Mouse (Mus musculus) hindbrain, embryonic 16.5 days (tissue): Measurements from ENCODE around the gene Gm9639. TPM values are rescaled to one million over a fixed set of nuclear protein-coding genes. Genes with fewer than 3 reads are reported as not detected.

Experiments
- polyA plus RNA-seq: library from polyadenylated mRNA; unstranded; fragments of >200 nt; fragmentation: Nextera tagmentation; extraction: Ambion mirVana; gene quantifications from 2 replicates; pipeline ENCODE4 v1.2.1, GENCODE M21; 2015

Gm9639 gene
- polyA plus RNA-seq, 1 experiment from 2014 or later, result not detected

Other genes starting within 250 kb of the Gm9639 start
- 84.4 and 88.3 TPM in 2 replicates for gene Pttg1ip, start 213.4 kb downstream of the Gm9639 start, polyA plus RNA-seq
- gene Sumo3, start 189.0 kb downstream of the Gm9639 start, polyA plus RNA-seq, result 303 and 334 TPM in 2 replicates
- gene Gm49325, start 188.9 kb downstream of the Gm9639 start, polyA plus RNA-seq, result not detected in 2 replicates
- 85.0 and 91.0 TPM in 2 replicates for gene Ube2g2, start 172.8 kb downstream of the Gm9639 start, polyA plus RNA-seq
- gene Tspear, start 108.5 kb downstream of the Gm9639 start, polyA plus RNA-seq, result 1.3 and 1.6 TPM in 2 replicates
- gene Gm19402, start 104.3 kb downstream of the Gm9639 start, polyA plus RNA-seq, result not detected in 2 replicates
- gene Gm9508, start 97.8 kb downstream of the Gm9639 start, polyA plus RNA-seq, result not detected in 2 replicates
- gene Gm10272, start 88.5 kb downstream of the Gm9639 start, polyA plus RNA-seq, result not detected in 2 replicates
- gene Gm10024, start 83.6 kb downstream of the Gm9639 start, polyA plus RNA-seq, result not detected in 2 replicates
- gene Gm10142, start 79.3 kb downstream of the Gm9639 start, polyA plus RNA-seq, result not detected in 2 replicates
- not detected in 2 replicates for gene Krtap12-1, start 74.5 kb downstream of the Gm9639 start, polyA plus RNA-seq
- gene Gm10100, start 68.6 kb downstream of the Gm9639 start, polyA plus RNA-seq, result not detected in 2 replicates
- gene Gm18596, start 52.4 kb downstream of the Gm9639 start, polyA plus RNA-seq, result not detected in 2 replicates
- gene Gm9736, start 43.7 kb downstream of the Gm9639 start, polyA plus RNA-seq, result not detected in 2 replicates
- not detected in 2 replicates for gene Gm3233, start 35.4 kb downstream of the Gm9639 start, polyA plus RNA-seq
- not detected in 2 replicates for gene Gm3238, start 23.8 kb downstream of the Gm9639 start, polyA plus RNA-seq
- not detected in 2 replicates for gene Gm7138, start 18.1 kb downstream of the Gm9639 start, polyA plus RNA-seq
- not detected in 2 replicates for gene Gm3250, start 12.5 kb downstream of the Gm9639 start, polyA plus RNA-seq
- not detected in 2 replicates for gene Gm7137, start 6.9 kb downstream of the Gm9639 start, polyA plus RNA-seq
- not detected in 2 replicates for gene Gm19668, start 4.1 kb upstream of the Gm9639 start, polyA plus RNA-seq
- gene Gm9507, start 16.8 kb upstream of the Gm9639 start, polyA plus RNA-seq, result not detected in 2 replicates
- not detected in 2 replicates for gene Gm2696, start 19.6 kb upstream of the Gm9639 start, polyA plus RNA-seq
- not detected in 2 replicates for gene Krtap10-4, start 32.0 kb upstream of the Gm9639 start, polyA plus RNA-seq
- gene Krtap10-10, start 40.9 kb upstream of the Gm9639 start, polyA plus RNA-seq, result not detected in 2 replicates
- gene Gm36176, start 51.7 kb upstream of the Gm9639 start, polyA plus RNA-seq, result not detected in 2 replicates
- not detected in 2 replicates for gene Gm10318, start 57.8 kb upstream of the Gm9639 start, polyA plus RNA-seq
- gene Gm3285, start 66.9 kb upstream of the Gm9639 start, polyA plus RNA-seq, result not detected in 2 replicates
- gene Lrrc3, start 107.5 kb upstream of the Gm9639 start, polyA plus RNA-seq, result 23.7 and 25.7 TPM in 2 replicates
- gene Trpm2, start 175.5 kb upstream of the Gm9639 start, polyA plus RNA-seq, result 7.8 and 9.9 TPM in 2 replicates
- 53.9 and 56.7 TPM in 2 replicates for gene 1810043G02Rik, start 183.4 kb upstream of the Gm9639 start, polyA plus RNA-seq
- gene Pfkl, start 215.0 kb upstream of the Gm9639 start, polyA plus RNA-seq, result 140 and 145 TPM in 2 replicates
- not detected in 2 replicates for gene Dnmt3l, start 246.9 kb upstream of the Gm9639 start, polyA plus RNA-seq
- 0.06 TPM in 1 of 2 replicates, not detected in the other for gene Aire, start 248.5 kb upstream of the Gm9639 start, polyA plus RNA-seq